Mouse (Mus musculus) c-Kit-positive CD71-negative TER-119-negative erythroid progenitor cells, embryonic 14.5 days (primary cell): ENCODE measurements around the gene Ctbp1.

Experiments
- DNase-seq: peaks from one replicate; pipeline ENCODE4 v3.0.0-alpha.2; 2013; ENCODE audit warnings: low read depth

Gene Ctbp1

DNA sequence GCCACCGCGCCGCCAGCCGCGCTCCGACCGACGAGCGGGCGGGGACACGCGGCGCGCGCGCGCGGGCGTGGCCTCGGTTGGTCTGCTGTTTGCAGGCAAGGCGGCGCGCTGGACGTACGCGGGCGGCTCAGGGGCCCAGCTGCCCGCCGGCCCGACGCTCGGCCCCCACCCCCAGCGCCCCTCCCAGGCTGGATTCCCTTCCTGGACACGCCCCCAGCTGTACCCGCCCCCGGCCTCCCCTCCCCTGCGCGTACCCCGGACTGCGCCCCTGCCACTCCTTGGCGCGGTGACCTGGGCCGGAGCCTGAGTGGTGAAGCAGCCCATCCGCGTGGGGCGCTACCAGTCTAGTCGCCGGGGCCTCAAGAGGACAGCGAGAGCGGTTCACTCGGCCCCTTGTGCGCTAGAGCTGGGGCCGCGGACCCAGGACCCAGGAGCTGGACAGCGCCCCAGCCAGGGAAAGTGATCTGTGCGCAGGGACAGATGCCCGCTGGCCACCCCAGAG is at the start of gene Ctbp1:
Gene Ctbp1 (minus strand): TSS at position 42 of the 502 bp plus-strand sequence.
- peak; percentile 72 for DNase-seq

GRCm38 (mm10) chr5:33324491-33324890 is 49.7 kb upstream of the Ctbp1 start:
- DNase-seq: no peak

GRCm38 (mm10) chr5:33312192-33312591 is 37.4 kb upstream of the Ctbp1 start:
- DNase-seq: no peak

- DNase-seq: no peak
Measured at GRCm38 (mm10) chr5:33310704-33311462, 36.1 kb upstream of the Ctbp1 start.

DNA sequence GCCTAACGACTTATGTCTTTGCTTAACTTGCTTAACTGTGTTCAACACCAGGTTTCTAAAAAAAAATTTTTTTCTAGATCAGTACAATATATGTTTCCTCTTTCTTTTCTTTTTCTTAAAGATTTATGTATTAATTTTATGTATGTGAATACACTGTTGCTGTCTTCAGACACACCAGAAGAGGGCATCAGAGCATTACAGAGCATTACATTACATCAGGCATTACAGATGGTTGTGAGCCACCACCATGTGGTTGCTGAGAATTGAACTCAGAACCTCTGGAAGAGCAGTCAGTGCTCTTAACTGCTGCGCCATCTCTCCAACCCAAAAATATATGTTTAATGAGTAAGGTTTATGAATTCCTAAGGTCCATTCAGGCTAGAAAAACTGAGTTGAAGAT is 27.0 kb upstream of the Ctbp1 start:
- no peak for DNase-seq

DNA sequence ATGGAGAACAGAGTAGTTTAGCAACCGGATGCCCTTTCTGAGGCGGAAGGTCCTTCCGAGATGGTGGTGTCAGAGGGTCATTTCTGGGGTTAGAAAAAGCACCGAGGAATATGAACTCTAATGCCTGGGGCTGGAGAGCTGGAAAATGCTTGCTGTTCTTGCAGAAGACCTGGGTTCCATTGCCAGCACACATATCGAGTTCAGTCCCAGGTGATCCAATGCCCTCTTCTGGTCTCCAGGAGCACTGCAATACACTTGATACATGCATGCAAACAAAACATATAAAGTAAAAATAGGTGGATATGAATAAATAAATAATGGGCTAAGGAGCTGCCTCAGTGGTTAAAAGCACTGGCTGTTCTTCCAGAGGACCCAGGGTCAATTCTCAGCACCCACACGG is 22.4 kb upstream of the Ctbp1 start:
- DNase-seq: no peak

DNA sequence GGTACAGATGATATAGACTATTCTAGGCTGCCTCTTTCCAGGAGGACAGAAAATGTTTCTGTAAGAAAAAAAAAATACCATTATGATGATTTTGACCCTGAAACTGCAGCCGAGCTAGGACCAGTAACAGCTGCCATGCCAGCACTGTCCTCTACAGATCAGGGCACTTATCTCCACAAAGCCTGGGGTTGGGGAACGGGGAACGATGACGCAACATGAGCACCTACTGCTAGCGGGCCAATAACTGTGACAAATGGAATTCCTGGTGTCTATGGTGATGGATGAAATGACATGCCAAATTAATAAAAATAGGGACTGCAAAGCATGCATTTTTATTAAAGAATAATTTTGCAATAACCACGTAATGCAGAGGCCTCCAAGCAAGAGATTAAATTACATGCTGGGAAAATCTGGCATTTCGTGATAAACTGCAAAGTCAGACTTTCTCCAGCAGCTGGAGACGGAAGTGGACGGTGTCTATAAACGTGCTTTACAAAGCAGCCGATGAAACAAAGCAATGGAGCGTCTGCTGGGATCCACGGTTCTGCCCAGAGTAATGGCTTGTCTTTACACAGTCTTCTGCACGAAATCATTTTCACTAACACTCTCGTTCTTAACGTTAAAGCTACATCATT is 19.1 kb upstream of the Ctbp1 start:
- DNase-seq: no peak

DNA sequence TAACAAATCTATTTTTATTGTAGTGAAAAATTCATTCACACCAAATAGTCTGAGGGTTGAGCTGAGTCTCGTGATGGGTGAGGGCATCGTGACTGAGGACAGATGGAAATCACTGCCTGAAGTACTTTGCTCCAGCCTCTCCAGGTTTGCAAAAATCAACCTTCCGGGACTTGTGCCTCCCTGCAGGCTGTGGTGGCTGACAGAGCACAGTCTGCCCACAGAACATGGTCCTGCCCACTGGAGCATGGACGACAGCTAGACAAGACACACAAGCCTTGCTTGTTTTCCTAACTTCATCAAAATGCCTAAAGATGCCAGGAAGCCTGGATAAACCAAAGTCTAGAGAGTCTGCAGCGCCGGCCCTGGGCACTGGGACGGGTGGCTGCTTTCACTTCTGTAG is 9.2 kb upstream of the Ctbp1 start:
- no peak for DNase-seq

GRCm38 (mm10) chr5:33281428-33281827 is 6.6 kb upstream of the Ctbp1 start:
- no peak for DNase-seq

DNA sequence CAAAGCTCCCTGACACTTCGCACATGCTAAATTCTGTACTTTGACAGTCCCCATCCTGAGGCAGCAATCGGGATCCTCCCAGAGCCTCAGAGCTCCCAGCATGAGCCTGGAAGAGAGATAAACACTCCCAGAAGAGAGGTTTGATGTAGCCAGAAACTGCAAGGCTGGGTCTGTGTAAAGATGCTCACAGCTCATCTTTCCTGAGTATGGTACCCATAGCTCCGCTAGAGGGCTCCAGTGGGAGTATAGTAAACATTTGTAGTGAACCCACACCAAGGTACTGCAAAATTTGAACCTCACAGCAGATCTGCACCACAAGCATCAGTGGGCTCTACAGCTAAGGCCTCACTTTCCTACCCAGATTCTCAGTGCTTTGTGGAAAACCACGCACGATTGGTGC is 4.2 kb upstream of the Ctbp1 start:
- no peak for DNase-seq

DNA sequence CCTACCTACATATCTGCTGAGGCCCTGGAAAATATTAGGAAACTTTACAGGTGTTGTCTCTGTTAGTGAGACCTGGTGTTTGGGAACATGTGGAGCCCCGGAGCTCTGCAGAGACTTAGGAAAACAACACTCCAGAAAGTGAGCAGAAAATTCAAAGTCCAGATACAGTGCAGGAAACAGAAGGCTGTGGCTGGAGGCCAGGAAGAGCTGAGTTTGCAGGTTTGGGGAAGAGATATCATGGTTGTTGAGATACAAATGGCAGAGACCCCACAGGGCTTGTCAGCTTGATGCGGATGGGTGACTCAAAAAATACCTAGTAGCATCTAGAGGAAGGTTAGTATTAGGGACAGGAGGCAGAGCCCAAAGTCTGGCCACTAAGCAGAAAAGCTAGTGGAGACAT is 2.5 kb upstream of the Ctbp1 start:
- no peak for DNase-seq

- DNase-seq: no peak
Measured at GRCm38 (mm10) chr5:33275754-33276153, 960 bp upstream of the Ctbp1 start.

DNA sequence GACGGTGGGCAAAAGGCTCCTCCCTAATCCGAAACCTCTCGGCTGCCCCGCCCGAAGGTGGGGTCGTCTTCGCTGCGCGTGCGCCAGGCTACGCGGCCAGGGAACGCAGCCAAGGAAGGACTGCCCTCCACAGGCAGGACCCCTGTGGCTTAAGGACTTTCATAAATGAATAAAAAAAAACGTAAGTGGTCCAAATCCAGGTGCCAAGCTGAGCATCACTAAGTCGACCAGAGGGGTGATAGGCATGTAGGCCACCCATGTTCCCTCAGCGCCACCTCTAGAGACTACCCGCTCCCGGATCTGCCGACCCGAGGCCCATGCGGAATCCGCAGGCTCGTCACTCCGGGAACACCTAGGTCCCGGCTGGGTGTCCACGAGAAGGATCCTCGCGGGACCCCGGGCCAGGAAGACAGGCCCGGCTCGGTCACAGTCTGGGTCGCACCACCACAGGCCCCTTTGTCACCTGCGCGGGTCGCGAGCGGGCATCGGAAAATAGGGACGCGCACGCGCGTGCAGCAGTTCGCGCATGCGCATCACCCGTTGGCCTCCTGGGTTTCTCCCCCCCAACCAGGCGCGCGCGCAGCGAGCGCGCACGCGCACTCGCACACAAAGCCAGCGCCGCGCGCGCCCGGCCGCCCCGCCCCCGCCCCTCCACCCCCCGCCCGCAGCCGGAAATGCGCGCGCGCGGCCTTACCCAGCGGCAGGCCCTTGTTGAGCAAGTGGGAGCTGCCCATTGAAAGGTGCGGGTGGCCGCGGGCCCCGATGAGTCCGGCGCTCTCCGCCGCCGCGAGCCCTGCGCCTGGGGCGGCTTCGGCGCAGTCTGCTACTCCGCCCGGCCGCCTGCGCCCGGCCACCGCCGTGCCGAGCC is 475 bp downstream of the Ctbp1 start:
- peak; percentile 79 for DNase-seq

GRCm38 (mm10) chr5:33273777-33274084 is 1.1 kb downstream of the Ctbp1 start:
- DNase-seq: no peak

- no peak for DNase-seq
Measured at GRCm38 (mm10) chr5:33272845-33273776, 1.7 kb downstream of the Ctbp1 start.

DNA sequence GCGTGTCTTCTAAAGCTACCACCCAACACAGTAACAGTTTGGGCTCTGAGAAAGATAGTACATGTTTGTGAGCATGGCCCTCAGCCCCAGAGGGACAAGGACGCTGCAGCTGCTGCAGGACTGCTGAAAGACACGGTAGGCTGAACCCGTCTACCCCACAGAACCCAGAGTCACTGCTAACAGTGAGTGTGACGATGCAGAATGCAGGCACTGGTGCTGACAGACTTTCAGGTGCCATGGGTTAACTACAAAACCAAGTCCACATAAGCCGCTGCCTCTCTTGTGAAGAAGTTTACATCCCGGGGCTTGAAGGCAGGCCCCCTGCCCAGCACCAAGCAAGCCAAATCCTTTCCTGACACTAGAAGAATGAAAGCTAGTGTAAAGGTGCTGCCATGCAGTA is 2.6 kb downstream of the Ctbp1 start:
- no peak for DNase-seq

DNA sequence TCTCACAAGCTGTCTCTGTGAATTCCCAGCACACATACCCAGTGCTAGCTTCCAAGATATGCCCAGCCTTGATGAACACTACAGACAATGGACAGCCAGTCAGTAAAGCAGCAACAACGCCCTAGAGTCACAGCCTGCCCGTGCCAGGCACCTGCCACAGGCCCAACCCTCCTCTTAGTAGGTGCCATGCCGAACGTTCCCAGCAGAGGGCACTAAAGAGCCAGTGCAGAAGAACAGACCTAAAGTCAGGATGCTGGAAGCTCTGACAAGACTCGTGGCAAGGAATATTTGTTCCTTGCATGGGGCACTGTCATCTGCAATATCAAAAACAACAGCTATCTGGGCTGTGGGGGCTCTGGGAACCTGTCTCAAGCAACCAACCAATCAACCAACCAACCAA is 4.2 kb downstream of the Ctbp1 start:
- DNase-seq: peak; percentile 79

DNA sequence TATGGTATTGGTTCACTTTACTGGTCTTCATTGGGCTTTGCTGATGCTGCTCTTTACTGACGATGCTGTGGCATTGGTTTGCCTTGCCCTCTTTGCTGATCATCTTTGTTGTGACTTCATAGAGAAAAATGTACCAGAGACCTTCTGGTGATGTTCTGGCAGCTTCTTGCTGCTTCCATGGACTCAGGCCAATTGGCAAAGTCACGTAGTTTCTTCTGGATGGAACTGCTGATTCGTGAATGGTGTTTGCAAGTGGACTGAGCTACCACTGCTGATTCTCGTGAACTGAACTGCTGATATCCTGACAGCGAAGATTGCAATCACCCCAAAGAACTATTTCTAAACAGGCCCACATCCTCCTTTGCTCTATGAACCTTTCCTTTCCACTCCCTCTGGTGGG is 20.4 kb downstream of the Ctbp1 start:
- no peak for DNase-seq

GRCm38 (mm10) chr5:33248186-33248585 is 26.6 kb downstream of the Ctbp1 start:
- no peak for DNase-seq

GRCm38 (mm10) chr5:33247387-33247786 is 27.4 kb downstream of the Ctbp1 start:
- no peak for DNase-seq

DNA sequence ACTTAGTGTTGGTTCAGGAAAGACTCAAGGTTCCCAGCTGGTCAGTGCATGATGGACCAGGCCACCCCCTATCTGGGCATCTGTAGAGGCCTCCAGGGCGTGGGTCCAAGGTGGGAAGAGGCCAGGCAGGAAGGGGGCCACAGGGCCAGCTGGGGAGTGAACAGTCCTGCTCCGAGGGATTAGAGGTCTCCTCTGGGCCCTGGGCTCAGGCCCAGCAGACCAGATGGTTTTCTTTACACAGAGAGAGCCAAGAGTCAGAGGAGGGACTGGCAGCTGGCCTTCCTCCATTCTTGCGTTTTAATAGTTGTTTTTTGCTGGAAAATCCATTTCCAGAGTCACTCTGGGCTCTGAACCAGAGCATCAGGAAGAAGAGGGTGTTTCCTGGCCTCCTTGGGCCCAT is 29.1 kb downstream of the Ctbp1 start:
- no peak for DNase-seq
